Mouse (Mus musculus) sigmoid colon, adult 10 weeks (tissue): ENCODE measurements around the gene Ppp1r18. TPM values are rescaled to one million over a fixed set of nuclear protein-coding genes. Genes with fewer than 3 reads are reported as not detected.

Experiments
- polyA plus RNA-seq: library from polyadenylated mRNA; stranded (reverse); fragments of 350-450 nt; fragmentation: Illumina TruSeq; extraction: RNeasy Lipid Tissue Mini Kit (QIAGEN cat#74804); gene quantifications from one replicate; pipeline ENCODE4 v1.2.3, GENCODE M21; 2014; ENCODE audit warnings: low read depth, low replicate concordance

Gene Ppp1r18
- polyA plus RNA-seq = 1.8 TPM

DNA sequence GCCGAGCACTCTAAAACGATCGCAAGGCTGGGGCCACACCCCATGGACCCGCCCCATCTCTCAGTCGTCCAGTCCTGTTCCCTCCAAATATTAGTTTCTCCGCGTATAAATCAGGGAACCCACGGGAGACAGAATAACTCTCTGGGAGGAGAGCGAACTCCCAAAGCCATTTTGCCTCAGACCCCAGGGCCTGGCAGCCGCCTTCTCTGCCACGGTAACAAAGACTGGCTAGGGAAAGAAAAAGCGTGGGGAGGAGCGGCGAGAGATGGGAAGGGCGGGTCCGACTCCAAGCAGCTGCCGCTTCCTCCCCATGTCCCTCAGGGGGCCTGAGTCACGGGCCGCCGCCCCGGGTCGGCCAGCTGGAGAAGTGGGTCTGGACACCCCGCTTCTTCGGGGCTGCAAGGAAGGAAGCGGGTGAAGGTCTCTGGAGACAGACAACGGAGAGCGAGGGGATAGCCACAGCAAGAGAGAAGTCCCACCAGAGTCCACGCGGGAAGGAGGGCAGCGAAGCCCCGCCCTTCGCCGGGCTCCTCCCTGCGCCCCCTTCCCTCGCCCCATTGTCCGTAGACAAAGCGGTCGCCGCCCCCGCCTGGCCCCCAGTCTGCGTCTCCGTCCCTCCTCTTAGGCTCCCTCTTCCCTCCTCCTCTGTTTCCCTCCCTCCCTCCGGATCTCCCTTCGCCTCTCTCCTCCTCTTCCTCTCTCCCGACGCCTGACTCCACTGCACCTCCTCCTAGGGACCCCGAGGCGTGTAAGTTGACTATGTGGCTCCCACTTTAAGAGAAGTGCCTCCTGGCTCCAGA, at the start of gene Ppp1r18:
TSS of gene Ppp1r18 (plus strand) at position 113 of the 800 bp plus-strand sequence.

DNA sequence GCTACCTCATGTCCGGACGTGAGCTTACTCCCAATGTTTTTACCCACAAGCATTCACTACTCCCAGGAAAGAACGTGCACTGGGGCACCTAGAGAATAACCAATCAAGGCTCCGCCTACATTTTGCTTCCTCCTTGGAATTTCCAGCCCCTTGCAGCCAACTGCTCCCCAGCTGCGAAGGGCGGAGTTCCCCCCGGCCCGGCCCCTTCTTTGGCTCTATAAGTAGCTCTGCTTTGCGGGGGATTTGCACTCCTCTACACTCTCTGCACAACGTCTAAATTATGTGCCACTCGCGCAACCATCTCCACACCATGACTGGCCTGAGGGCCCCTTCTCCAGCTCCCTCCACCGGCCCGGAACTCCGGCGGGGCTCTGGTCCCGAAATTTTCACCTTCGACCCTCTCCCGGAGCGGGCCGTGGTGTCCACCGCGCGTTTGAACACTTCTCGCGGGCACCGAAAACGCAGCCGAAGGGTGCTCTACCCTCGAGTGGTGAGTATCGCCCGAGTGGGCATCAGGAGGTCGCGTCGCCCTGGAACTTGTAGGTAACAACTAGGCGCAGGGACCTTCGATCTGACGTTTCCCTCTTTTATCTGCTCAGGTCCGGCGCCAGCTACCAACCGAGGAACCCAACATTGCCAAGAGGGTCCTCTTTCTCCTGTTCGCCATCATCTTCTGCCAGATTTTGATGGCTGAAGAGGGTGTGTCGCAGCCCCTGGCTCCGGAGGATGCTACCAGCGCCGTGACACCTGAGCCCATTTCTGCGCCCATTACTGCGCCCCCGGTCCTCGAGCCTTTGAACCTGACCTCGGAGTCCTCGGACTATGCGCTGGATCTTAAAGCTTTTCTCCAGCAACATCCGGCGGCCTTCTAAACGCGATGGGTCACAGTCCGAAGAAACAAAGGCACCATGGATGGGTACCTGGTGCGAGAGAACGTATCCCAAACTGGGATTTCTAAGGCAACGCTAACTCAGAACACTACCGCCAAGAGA, 43.7 kb upstream of the Ppp1r18 start, which contains the start of gene Ier3:
TSS of gene Ier3 (plus strand) at position 246 of the 992 bp plus-strand sequence.

DNA sequence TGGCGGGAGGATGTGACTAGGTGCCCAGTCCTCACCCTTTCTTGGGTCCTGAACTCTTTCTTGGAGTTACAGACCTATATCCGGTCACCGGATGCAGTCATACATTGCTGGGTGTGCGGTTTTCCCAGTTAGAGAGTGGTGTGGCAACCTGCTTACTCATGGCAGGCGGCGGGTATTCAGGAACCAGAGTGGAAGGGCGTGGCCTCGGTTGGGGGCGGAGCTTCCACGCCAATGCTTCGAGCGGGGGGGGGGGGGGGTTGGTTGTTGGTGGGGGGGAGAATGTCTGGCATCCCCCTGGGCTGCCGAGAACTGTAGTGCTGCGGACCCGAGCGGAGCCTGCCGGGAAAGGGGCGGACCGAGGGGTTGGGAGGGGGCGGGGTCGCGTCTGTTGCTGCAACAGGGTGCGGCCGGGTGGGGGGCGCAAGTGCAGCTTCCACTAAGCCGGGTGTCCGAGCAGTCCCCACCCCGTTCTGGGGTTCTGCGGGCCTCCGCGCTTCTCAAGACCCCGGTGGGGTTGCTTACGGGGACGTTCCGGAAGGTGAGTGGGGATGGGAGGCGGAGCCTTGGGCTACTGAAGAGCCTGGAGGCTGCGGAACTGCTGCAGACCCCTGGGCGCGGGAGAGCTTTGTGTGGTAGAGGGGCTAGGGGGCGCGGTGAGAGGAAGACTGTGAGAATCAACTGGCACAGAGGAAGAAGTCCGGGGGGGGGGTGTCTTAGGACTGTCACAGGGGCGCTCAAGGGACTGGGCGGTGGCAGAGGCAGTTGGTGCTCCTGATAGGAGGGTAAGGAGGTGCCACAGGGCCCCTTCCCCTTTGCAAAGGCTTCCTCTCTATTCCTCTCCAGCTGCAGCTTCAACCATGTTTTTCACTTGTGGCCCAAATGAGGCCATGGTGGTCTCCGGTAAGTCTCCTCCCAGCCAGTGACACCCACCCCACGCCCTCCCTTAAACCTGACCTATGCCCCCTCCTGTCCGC, 42.1 kb upstream of the Ppp1r18 start, which contains the start of gene Flot1:
TSS of gene Flot1 (plus strand) at position 267 of the 974 bp plus-strand sequence.

DNA sequence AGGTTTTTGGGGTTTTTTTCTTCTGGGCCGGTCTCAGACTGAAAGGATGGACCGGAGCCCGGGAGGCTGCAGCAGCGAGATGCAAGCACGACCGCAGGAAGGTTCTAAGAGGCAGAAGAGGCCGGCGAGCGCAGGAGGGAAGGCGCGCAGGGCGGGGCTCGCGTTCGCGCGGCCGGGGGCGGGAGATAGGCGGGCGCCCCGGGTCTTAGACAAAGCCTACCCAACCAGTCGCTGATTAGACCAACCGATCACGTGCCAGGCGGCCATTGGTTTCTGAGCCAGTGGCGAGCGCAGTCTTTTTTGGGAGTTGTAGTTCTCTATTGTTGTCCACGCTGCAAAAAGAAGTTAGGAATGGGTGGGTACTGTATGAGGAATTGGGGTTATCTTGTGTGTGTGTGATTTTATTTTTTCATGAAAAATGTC, 27.3 kb upstream of the Ppp1r18 start, which contains the start of gene Tubb5:
TSS of gene Tubb5 (minus strand) at position 185 of the 423 bp plus-strand sequence.

DNA sequence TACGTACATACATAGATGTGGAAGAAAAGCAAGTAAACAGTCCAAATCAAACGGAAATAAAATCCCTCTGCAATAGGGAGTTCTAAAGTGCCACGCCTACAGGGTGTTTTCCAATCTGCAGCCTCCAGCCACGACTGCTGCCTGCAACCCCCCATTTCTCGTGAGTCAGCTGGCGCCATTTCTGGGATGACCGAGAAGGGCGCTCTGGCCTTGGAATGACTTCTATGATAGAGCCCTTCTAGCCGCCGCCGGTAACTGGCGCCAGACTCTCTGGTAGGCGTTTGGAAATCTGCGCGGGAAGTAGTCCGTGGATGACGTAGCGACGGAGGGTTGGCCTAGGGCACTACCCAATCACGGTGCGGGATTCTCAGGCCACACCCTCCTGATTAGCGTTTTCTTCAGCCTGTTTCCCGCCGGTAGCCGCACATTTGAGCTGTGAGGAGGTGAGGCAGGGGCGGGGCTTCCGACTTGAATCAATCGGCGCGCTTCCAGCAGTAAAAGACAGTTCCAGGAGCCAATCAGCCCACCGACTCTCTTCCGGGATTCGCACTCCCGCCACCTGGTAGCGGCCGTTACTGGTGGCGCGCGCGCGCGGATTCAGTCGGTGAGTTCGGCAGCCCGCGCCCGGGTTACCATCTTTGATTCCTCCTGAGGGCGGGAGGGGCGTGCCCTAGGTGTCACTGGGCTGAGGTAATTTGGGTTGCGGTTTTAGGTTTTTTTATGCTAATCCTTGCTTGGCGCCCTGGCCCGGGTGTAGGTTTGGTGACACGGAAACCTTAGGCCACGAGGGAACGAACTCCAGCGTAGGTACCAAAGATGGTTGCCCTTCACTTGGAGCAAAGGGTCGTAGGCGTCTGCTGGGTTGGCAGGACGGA, 24.1 kb upstream of the Ppp1r18 start, which contains the start of gene Mdc1:
TSS of gene Mdc1 (plus strand) at position 440 of the 875 bp plus-strand sequence.

DNA sequence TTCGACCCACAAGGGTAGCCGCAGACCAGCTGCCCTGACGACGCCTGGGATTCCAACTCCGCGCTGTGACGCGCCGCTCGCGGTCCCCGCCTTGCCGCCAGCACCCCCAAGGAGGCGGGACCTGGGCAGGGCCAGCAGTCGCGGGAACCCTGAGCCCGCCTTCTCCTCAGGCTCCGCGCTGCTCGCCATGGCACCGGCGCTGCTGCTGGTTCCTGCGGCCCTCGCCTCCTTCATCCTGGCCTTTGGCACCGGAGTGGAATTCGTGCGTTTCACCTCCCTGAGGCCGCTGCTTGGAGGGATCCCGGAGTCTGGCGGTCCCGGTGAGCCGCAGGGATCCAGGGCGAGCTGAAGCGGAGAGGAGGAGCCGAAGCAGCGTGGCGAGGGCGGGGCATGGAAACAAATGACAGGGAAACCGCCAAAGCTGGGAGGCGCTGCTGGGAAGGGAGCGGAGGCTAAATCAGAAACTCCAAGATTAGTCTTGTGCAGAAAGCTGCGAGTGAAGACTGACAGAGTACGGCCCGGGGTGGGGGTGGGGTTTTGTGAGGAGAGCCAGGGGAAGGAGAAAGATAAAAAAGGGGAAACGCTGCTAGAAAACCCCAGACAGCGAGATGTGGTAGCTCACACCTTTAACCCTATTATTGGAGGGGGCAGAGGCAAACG, 4.1 kb upstream of the Ppp1r18 start, which contains the start of gene Nrm:
TSS of gene Nrm (plus strand) at position 121 of the 660 bp plus-strand sequence.

DNA sequence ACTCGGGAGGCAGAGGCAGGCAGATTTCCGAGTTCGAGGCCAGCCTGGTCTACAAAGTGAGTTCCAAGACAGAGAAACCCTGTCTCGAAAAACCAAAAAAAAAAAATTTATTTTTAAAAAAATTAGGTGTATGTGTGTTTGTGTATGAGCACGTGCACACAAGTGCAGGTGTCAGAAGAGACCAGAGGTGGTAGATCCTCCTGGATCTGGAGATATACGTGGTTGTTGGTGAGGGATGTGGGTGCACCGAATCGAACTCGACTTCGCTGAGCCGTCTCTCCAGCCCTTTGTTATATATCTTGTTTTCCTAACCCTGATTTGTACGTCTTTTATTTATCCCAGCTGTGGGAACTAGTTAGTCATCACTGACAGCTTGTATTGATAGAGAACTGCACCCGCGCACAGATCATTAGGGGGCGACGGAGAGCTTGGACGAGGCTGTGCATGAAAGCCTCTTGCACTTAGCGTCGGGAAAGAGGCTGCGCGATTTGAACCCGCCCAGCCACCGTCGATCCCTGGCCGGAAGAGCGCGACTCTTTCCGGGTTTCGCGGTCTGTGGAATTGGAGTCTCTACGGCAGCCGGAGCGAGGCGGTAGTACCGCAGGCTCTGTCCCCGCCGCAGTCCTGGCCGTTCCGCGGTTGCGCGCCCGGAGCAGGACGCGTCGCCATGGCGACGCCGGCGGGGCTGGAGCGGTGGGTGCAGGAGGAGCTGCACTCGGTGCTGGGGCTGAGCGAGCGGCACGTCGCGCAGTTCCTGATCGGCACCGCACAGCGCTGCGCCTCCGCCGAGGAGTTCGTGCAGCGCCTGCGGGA, 14.1 kb downstream of the Ppp1r18 start, which contains the start of gene Dhx16:
TSS of gene Dhx16 (plus strand) at position 575 of the 813 bp plus-strand sequence.

DNA sequence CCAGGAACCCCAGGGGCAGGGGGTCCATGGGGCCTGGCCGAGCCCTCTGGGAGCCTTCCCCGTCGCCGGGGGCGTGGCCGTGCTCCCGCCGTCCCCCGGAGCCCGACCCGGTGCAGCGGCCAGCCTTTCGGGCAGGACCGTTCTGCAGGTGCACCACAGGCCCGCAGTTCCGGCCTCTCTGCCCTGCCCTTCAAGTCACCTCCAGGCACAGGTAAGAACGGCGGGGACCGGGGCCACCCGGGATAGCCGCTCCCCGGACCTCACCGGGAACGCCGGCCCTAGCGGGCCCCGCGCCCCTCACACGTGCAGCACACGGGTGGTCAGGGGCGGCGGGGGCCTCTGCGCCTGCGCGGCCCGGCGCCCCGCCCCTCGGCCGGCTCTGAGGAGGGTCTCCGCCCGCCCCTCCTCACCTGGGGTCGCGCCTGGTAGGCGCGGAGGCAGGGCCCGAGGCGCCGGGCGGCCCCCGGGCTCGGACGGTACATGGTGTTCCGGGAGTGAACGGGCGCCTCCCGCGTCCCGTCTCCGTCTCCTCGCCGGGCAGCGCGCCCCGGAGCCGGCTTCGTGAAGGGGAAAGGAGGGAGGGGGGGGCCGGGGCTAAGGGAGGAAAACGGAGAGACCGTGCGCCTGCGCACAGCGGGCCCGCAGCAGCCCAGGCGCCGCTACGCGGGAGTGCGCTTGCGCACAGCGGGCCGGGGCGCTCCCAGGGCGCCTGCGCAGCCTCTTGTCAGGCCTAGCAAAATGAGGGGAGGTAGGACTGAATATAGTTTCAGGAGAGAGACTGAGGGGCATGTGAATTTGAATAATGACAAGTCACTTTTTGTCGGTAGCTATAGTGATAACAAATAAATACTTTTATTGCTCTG, 31.6 kb downstream of the Ppp1r18 start, which contains the start of gene 2310061I04Rik:
TSS of gene 2310061I04Rik (minus strand) at position 651 of the 863 bp plus-strand sequence.

DNA sequence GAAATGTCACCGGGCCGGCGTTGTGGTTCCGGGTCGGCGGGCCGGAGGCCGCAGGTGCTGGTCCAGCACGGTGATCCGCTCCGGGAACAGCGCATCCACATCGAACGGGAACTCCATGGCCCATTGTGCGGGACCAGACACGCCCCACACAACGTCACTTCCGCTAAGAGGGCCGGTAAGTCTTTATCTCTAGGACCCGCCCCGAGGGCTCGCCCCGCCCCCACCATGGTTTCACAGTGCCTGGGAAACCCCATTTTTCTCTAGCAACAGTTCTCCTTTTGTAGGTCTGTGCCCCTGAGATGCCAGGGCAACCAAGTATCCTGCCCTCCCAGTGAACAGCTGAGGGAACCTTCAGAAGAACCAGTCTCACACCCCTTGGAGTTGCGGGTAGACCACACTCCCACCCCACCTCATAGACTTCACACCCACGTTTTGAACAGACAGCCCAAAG, 44.6 kb downstream of the Ppp1r18 start, which contains the start of gene Atat1:
TSS of gene Atat1 (minus strand) at position 157 of the 451 bp plus-strand sequence.

DNA sequence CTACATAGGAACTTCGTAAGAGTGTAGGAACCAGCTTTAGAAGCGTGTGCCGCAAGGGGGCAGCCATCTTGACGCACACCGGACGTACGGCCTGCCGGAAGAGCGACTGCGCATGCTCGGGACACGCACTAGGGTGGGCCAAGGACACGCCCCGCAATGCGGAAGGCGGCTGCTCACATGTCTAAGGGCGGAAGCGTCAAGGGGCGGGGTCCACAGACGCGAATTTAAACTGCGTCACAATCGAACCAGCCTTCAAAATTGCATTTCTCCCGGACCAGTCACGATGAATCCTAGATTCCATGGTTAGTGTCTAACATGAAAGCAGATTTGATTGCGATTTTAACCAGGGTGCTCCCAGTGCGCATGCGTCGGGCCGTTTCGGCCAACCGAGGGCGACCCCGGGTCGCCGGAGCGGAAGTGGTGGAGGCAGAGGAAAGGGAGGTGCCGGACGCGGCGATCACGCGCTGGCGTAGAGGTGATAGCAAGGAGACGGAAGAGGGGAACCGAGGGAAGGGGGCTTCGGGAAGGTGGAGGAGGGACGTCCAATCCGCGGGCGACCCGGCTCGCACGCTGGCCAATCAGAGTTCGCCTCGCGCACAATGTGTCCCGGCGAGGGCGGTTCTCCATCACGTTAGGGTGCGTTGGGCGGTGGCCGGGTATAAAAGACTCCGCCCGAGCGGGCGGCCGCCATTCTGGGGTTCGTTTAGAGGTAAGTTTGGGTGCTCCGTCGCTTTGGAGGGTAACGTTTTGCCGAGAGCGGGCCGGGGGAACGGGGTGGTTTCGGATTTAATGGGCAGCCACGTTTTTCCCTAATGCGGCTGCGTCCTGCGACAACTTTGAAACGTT, 51.1 kb downstream of the Ppp1r18 start, which contains the start of the genes Mrps18b and Ppp1r10:
TSS of gene Mrps18b (minus strand) at position 93 of the 846 bp plus-strand sequence.
TSS of gene Ppp1r10 (plus strand) at position 138 of the 846 bp plus-strand sequence.

Other genes starting within 250 kb of the Ppp1r18 start
- not detected for gene Gm9573, start 239.0 kb upstream of the Ppp1r18 start, polyA plus RNA-seq
- not detected for gene Mucl3, start 221.9 kb upstream of the Ppp1r18 start, polyA plus RNA-seq
- gene Vars2, start 198.0 kb upstream of the Ppp1r18 start, polyA plus RNA-seq = 0.28 TPM
- 2.5 TPM for gene Gtf2h4, start 191.9 kb upstream of the Ppp1r18 start, polyA plus RNA-seq
- 7.5 TPM for gene Ddr1, start 161.0 kb upstream of the Ppp1r18 start, polyA plus RNA-seq
- 3.5 TPM for gene Ier3, start 43.9 kb upstream of the Ppp1r18 start, polyA plus RNA-seq
- 8.4 TPM for gene Flot1, start 42.4 kb upstream of the Ppp1r18 start, polyA plus RNA-seq
- 32.5 TPM for gene Tubb5, start 27.3 kb upstream of the Ppp1r18 start, polyA plus RNA-seq
- gene Mdc1, start 24.1 kb upstream of the Ppp1r18 start, polyA plus RNA-seq = 12.7 TPM
- gene Nrm, start 4.3 kb upstream of the Ppp1r18 start, polyA plus RNA-seq = 3.1 TPM
- 32.7 TPM for gene Dhx16, start 14.2 kb downstream of the Ppp1r18 start, polyA plus RNA-seq
- gene 2310061I04Rik, start 31.8 kb downstream of the Ppp1r18 start, polyA plus RNA-seq = 25.9 TPM
- gene Atat1, start 44.5 kb downstream of the Ppp1r18 start, polyA plus RNA-seq = 14.4 TPM
- gene Mrps18b, start 50.8 kb downstream of the Ppp1r18 start, polyA plus RNA-seq = 11.0 TPM
- gene Ppp1r10, start 50.8 kb downstream of the Ppp1r18 start, polyA plus RNA-seq = 49.3 TPM
- gene Abcf1, start 104.2 kb downstream of the Ppp1r18 start, polyA plus RNA-seq = 41.4 TPM
- gene Gnl1, start 114.3 kb downstream of the Ppp1r18 start, polyA plus RNA-seq = 1.1 TPM
- 3.3 TPM for gene Prr3, start 114.6 kb downstream of the Ppp1r18 start, polyA plus RNA-seq
- 4.8 TPM for gene H2-T24, start 155.0 kb downstream of the Ppp1r18 start, polyA plus RNA-seq
- 10.6 TPM for gene H2-T23, start 167.3 kb downstream of the Ppp1r18 start, polyA plus RNA-seq
- gene H2-T22, start 177.2 kb downstream of the Ppp1r18 start, polyA plus RNA-seq = 14.1 TPM
- gene Gm6034, start 177.4 kb downstream of the Ppp1r18 start, polyA plus RNA-seq = not detected
- gene Gm11127, start 192.8 kb downstream of the Ppp1r18 start, polyA plus RNA-seq = not detected